Mouse (Mus musculus): ENCODE results near the gene Golga2.
A peak's percentile ranks its signal among the peaks of the same experiment; 100 is the strongest.

The Golga2 gene

DNA sequence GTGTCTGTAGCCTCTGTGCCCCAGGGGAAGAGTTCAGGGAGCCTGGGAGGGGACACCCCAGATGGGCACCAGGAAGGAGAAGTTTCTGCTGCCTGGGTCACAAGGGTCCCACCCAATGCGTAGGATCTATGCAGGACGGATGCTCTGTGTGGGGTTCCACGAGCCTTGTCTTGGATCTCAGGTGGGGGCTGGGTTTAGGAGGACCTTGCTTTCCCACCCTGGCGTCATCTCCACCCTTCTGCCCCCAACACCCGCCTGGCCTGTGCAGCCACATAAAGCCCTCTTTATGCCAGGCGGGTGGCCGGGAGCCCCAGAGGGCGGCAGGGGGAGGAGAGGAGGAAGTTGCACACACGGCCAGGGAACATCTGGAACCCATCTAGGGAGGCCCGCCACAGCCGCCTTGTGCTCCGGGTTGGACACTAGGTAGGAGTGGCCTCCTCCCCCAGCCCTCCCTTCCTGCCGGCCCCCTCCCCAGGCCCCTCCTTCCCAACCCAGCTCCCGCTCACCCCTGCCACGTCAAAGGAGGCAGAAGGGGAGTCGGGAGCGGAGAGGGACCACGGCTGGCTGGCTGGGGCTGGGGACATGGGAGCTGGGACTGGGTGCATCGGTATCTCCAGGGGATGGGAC lies 30.7 kb downstream of the Golga2 start:
- peak; percentile 56 for DNase-seq (ENCODE audit: low read depth, low spot score)

DNA sequence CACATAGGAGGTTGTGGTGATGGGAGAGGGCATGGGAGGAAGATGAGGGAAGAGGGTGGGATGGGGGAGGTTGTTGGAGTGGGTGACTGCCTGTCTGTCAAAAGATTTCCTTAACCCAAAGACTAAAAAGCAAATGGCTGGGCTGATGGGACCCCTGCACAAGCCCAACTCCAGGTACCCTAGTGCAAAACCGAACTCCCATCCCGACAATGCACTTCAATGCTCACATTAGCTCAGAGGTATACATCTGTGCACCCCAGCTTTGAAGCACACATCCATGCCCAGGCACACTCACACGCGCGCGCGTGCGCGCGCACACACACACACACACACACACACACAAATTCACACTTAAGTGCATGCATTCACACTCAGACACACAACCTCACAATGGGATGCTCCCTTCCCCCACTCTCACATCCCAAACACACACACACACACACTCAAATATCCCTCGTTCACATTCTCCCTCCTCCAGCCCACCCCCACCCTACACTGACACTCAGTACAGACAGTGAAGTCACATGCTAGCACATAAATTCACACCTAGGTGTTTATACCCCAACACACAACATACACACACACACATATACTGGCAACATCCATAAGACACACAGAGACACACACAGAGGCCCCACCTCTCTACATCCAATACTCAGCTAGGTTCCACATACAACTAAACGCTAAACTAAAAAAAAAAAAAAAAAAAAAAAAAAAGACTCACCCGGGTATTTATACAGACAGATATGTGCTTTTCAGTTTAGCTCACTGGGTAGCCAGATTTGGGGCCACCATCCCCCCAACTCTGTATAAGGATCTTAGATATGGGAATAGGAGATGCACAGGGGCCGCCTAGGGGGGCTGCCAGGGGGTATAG lies 31.8 kb downstream of the Golga2 start:
- DNase-seq (ENCODE audit: low read depth, low spot score) = no peak

DNA sequence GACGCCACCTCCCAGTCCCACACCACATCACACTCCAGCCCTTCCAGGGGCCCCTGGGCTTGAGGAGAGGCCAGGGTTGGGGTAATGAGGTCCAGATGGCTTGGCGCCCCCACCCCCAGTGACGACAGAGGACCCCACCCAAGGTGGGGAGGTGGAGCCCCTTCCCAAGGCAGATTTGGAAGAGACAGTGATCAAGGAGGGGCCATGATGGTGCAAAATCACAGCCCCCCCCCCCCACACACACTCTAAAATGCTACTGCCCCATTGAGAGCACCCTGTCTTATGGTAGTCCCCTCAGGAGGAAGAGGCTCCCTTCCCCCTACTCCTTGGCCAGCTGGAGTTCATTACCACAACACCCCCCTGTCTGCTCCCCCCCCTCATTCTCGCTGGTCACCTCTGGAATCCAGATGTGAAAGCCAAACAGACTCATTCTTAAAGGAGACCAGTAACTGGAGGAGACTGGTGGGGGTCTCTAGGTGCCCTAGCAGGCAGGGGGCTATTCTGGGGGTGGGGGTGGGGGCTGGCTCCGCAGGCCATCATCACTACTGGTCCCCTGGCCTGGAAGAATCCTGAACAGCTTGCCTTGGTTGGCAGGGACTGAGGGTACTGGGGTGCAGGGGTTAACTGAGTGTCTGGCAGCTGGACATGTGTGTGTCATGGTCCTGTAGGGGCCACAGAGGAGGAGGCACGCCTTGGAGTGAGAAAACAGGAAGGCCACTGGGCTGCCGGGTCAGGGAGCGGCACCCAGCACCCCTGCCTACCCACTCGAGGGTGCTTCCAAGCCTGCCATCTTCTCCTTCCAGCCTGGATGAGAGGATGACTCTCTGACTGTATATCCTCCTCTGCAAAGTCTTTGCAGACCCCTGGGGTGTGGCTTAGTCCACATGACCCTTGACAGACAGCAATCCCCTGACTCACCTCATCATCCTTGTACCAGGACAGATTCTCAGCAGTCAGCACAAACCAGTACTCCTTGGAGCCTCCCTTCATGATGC lies 32.7 kb downstream of the Golga2 start:
- no peak for DNase-seq (ENCODE audit: low read depth, low spot score)

DNA sequence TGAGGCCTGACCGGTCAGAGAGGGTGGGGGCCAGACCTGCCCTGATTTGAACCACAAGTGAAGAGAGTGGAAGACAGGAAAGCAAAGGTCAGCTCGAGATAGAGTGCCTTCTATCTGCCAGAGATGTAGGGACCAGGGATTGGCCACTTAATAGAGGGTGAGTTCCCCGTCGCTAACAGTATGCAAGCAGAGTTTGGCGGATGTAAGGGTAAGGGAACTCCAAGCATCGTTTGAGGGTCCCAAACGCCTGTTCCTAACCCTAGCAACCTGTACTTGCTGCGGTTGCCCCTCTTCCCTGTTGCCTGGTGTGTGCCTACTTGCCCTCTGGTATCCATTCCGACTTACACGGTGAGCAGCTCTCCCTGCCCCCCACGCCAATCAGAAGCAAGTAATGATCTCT lies 33.5 kb downstream of the Golga2 start:
- no peak for DNase-seq (ENCODE audit: low read depth, low spot score)

DNA sequence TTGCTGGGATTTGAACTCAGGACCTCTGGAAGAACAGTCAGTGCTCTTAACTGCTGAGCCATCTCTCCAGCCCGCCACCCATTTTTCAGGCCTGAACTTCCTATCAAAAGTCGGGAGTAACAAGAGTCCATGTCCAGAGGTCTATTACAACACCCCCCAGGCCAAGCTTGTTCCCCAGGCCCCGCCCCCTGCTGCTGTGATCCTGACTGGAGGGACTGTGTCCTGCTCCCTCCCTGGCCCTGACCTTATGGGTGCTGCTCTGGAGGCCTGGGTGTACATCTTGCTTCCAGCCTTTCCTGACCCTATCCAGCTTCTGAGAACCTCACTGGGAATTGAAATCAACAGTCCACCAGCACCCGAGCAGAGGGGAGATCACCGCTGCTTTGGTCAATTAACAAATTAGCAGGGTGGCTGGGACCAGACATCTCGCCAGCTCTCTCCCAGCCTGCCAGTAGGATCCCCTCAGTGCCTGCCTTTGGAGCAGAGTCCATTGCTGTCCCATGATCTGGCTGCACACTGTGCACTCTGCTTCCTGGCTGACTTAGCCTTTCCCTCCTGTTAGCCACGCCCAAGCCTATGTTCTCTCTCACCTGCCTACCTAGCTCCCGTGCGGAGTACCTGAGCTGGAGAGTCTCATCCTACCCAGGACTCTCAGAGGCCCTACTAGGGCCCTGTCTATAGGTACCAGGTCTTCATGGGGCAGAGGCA lies 34.6 kb downstream of the Golga2 start:
- no peak for DNase-seq (ENCODE audit: low read depth, low spot score)

DNA sequence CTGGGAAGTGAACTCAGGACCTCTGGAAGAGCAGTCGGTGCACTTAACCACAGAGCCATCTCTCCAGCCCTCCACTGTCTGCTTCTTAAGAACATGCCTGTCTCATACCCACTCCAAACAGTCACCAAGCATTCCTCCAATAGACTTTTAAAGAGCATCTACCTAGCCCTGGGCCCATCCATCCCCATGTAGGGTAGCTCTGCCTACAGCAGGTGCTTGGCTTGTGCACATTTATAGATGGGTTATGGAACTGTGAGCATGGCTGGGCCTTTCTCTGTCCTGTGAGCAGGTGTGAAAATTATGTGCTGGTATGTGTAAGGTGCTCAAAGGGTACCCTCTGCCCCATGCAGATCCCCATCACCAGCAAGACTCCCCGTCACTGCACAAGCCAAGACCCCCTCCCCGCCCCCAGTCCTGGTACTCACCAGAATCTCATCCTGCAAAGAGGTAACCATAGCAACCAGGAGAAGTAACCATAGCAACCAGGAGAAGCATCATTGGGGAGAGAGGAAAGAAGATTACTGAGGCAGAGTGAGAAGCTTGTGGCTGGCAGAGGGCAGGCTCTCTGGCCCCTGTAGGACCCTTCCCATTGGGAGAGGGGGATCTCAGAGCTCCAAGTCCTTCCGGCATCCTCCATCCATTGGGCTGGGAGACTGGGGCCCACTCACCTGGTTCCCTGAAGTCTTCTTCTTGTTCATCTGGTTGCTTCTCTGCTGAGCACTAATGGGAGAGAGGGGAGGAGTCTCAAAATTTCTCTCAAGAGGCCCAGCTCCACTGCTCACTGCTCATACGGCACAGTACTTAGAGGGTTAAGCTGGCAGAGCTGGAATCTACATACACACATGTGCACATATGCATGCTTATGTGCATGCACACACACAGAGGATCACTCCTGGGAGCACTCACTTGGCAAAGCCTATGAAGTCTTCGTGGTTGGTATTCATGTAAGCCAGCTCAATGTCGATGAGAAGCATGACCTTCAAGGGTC lies 35.9 kb downstream of the Golga2 start:
- DNase-seq (ENCODE audit: low read depth, low spot score) = no peak

DNA sequence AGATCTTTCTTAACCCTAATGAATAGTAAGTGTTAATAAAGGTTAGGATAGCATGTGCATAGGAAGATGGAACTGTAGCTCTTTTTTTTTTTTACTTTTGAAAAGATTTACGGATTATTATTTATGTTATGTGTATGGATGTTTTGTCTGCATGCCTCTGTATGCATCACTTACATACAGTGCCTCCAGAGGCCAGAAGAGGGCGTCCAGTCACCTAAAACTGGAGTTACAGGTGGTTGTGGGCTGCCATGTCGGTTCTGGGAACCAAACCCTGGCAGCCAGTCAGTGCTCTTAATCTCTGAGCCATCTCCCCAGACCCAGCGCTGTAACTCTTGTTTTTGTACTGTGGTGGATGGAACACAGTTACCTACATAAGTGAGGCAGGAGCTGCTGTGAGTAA lies 37.1 kb downstream of the Golga2 start:
- DNase-seq (ENCODE audit: low read depth, low spot score) = peak; percentile 52

DNA sequence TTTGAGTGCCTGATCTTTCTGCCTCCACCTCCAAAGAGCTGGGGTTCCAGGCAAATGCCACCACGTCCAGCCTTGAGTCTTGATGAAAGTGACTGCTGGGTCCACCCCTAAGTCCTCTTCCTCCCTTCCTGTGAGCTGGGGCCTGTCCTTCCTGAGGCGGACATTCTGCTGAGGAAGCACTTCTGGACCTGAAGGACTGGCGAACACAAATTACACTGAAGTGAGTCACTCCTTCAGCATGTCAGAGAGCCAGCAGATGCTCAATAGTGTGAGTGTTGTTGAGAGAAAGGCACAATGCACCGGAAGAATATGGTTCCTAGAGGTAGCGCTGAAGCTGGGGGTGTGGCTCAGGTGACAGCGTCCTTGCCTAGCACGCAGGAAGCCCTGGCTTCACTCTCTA lies 38.2 kb downstream of the Golga2 start:
- DNase-seq (ENCODE audit: low read depth, low spot score) = no peak

DNA sequence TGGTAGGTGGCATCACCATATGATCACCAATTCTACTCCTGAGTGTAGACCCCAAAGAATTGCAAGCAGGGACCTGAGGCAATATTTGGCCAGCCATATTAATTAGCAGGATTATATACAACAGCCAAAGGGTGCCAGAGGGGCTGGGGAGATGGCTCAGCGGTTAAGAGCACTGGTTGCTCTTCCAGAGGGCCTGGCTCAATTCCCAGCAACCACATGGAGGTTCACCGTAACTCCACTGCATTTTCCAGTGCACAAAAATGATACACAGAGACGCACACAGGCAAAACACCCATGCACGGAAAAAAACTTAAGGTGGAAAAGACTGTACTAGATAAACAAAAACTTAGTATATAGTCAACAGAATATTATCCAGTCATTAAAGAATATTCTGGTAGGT lies 40.0 kb downstream of the Golga2 start:
- DNase-seq (ENCODE audit: low read depth, low spot score) = no peak

DNA sequence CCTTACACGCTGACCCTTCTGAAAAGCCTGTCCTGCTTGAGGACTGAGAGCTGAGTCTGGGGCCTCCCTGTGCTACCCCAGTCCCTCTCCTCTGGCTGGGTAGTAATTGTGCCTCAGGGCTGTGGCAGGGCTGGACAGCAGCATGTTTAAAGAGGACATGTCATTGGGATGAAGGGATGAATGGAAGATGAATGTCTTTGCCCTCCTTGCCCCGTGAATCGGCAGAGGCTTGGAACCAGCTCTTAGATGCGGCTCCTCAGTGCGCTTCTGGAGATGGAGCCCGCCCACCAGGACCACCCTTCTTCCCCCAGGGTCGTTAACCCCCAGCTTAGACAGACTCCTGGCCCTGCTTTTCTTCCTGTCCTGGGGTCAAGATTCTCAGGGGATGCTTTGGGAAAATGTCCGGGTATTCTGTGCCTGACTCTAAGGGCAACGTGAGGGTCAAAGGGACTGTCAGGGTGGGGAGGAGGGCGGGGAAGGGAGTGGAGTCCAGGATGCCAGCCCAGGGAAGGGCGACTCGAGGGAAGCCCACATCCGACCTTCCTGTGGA lies 41.8 kb downstream of the Golga2 start:
- DNase-seq (ENCODE audit: low read depth, low spot score) = no peak

DNA sequence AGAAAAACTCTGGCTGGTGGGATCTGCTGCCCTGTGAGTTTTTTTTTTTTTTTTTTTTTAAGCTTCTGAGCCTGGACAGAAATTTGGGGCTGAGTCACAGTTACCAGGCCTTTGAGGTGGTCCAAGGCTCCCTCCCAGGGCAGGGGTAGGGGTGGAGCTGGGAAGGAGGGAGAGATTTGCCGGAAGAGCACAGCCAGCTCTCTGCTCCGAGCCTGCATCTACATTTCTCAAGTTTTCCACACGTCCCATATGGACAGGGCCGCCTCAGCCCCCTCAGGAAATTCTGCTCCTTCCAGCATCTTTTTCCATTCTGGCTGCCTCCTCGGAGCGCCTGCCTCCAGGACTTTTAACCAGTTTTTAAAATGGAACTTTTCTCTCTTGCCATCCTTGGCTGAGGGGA lies 42.3 kb downstream of the Golga2 start:
- no peak for DNase-seq (ENCODE audit: low read depth, low spot score)

DNA sequence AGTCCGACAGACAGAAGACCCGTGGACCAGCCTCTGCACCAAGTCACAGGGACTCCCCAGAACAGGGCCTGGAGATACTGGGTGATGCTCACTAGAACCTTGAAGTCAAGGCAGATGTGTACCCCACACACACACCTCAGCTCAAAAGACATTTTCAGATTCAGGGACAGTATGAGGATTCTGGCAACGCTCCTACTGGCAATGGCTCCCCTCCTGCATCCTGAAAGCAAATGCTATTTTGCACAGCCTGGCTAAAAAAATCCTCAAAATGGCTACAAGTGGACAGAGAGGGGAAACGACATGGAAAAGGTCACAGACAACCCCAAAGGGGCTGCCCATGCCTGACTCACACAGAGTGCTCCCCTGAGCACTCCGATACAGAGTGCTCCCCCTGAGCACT lies 45.0 kb downstream of the Golga2 start:
- DNase-seq (ENCODE audit: low read depth, low spot score) = no peak

DNA sequence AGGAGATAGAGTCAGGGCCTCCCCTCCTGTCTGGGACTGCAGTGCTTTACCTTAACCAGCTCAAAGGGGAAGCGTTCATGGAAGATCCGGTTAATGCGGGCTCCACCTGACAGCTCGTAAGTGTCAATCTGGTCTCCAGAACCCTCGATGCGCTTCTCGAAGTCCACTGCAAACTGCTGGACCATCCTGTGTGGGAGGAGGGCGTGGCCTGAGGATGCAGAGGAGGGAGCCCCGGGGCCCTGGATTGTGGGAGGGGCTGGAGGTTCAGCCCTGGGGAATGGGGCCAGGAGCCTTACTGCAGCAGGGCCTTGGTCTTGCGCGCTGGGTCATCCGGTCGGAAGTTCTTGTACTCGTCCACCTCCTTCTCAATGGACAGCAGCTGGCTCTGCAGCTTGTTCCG lies 48.7 kb downstream of the Golga2 start:
- no peak for DNase-seq (ENCODE audit: low read depth, low spot score)

DNA sequence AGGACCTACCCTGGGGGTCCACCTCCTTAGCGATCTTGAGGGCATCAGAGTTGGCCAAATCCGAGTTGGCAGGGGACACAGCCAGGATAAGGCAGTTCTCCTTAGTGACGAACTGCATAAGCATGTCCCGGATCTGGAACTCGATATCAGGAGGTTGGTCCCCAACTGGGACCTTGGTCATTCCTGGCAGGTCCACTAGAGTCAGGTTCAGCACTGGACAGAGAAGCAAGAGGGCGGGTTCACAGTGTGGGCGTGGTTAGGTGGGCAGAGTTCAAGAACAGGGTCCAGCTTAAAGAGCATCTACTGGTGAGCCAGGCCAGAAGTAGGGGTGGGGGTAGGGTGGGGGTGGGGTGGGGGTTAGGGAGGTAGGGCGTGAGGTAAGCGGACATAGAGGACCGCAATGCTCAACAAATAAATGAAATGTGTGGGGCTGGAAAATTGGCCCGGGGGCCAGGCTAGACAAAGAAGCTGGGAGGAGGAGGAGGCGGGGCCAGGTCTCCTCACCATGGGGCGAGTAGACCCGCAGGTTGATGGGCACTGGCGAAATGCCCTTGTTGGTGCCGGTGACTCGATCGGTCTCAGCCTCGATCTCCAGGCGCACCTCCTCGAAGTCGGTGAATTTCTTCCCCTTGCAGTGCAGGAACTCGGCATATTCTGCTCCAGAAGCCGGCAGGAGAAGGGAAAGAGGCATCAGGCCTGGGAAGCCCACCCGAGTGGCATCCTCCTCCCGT lies 52.9 kb downstream of the Golga2 start:
- no peak for DNase-seq (ENCODE audit: low read depth, low spot score)

DNA sequence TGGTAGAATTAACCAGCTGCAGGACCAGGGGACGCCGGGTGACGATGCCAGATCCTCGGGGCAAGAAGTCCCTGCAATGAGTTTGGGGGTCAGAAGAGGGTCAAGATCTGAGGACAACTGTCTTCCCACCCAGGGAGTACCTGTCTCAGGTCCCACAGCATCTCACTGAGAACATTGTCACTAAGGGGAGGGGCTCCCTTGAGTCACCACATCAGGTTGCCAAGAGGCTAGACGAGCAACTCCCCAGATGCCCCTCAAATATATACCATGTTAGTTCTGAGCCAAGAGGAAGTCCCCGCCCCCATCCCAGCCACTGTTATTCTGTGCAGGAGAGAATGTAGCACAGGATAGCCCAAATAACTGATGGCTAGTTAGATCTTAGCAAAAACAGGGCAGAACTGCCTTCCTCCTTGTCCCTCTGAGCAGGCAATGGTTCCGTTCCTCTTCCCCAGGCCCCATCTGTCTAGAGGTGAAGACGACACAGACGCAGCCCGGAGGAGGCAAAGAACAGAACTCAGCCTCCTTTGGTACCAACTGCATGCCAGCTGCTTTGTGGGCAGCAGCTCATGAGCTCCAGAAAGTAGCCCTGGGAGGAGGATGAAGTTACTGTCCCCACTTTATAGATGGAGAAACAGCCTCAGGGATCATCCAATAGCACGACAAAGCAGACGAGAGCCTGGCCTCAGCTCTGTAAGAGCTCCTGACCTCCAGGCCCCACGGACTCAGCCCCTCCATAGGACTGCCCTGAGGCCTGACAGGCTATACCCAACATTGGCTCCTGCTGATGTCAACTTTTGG lies 53.9 kb downstream of the Golga2 start:
- no peak for DNase-seq (ENCODE audit: low read depth, low spot score)

DNA sequence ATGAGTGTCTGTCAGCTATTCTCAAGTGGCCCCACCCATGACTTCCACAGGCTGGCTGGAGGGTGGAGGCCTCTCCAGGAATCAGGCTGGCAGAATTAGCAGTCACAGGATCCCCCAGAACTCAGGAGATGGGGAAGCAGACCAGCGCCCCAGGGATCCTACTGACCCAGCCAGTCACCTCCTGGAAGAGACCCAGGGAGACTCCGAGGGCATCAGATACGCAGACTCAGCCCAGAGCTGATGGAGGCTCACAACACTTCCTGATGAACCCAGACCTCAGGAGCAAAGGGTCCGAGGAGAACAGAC lies 54.4 kb downstream of the Golga2 start:
- no peak for DNase-seq (ENCODE audit: low read depth, low spot score)

DNA sequence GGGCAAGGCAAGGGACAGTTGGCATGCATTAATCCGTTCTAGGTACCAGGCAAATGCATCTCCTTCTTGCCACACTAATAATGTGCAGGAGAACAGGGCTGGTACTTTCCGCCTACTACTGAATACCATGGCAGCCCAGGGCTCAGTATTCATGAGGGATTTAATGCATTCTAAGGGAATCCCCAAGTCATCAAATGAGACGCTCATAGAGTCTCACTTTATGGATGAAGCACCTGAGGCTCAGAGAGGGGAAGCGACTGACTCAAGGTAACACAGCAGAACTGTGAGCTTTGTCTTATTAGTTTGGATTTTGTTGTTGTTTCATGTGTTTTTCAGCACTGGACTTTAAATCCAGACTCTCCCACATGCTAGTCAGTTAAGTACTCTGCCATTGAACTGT lies 54.9 kb downstream of the Golga2 start:
- no peak for DNase-seq (ENCODE audit: low read depth, low spot score)

DNA sequence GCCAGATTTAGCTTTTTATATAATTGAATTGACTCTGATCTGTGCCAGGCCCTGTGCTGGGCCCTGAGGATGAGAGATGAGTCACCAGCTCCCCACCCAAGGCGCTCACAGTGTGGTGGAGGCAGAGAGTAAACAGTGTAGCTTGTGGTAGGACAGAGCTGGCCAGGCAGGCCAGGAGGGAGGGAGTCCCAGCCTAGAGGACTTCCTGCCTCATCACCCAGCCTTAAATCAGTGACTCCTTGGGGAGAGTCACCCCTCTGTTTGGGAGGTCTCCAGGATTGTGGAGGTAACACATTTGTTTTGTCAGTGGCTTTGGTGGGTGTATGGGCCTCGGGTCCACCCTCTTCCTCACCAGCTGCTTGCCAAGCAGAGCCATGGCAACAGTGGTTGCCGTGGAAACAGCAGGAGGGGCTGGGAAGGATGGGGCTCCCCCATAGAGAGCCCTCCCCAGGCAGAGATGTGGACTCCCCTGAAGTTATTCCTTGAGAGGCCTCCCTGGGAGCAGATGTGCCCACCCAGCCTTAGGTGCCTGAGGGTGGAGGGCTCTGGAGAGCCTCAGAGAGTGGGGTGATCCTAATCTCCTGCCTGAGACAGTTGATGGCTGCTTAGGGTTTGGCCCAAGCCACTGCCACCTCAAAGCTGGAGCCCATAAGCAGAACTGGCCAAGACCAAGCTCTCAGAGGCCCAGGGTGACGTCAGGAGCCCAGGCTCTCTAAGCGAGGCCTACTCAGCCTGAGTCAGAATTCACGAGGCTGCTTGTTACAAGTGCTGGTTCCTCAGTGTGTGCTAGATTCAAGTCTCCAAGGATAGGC lies 55.6 kb downstream of the Golga2 start:
- DNase-seq (ENCODE audit: low read depth, low spot score) = no peak

Data from R1 (cell line).